Mouse (Mus musculus) thymus, adult 2 months (tissue): ENCODE data around the gene Zfp296. TPM values are rescaled to one million over a fixed set of nuclear protein-coding genes. Genes with fewer than 3 reads are reported as not detected.

Experiments
- DNase-seq: peaks from one replicate; pipeline ENCODE4 v3.0.0; 2021
- H3K27ac ChIP-seq: fragments of 200-500 bp; 2 replicates; pipeline ENCODE4 v1.5.1; 2012; ENCODE audit warnings: low read length, control low read depth; ENCODE audit not compliant: control insufficient read depth, insufficient read depth
- H3K27me3 ChIP-seq: fragments of 200-500 bp; 2 replicates; pipeline ENCODE4 v1.6.1; 2012; ENCODE audit warnings: mild to moderate bottlenecking, low read length, moderate library complexity, mixed read lengths; ENCODE audit not compliant: control insufficient read depth, insufficient read depth
- H3K36me3 ChIP-seq: fragments of 200-500 bp; 2 replicates; pipeline ENCODE4 v1.6.1; 2012; ENCODE audit warnings: mild to moderate bottlenecking, low read length, moderate library complexity; ENCODE audit not compliant: control insufficient read depth, insufficient read depth
- H3K4me1 ChIP-seq: fragments of 200-500 bp; replicated peaks from 2 replicates; pipeline ENCODE4 v1.6.1; 2012; ENCODE audit warnings: low read length; ENCODE audit not compliant: control insufficient read depth, insufficient read depth
- H3K4me3 ChIP-seq: fragments of 200-500 bp; 2 replicates; pipeline ENCODE4 v1.5.1; 2012; ENCODE audit warnings: mild to moderate bottlenecking, low read length, control low read depth, moderate library complexity; ENCODE audit not compliant: control insufficient read depth, insufficient read depth
- CTCF ChIP-seq: fragments of 200-500 bp; IDR thresholded peaks from 2 replicates; pipeline ENCODE4 v1.5.1; 2012; ENCODE audit warnings: mild to moderate bottlenecking, control low read depth, low read length, moderate library complexity, borderline replicate concordance; ENCODE audit not compliant: control insufficient read depth, poor library complexity, insufficient read depth; ENCODE audit errors: extremely low read depth
- POLR2A ChIP-seq: fragments of 200-500 bp; IDR thresholded peaks from 2 replicates; pipeline ENCODE4 v1.6.1; 2012; ENCODE audit warnings: mild to moderate bottlenecking, low read length, control low read depth, moderate library complexity; ENCODE audit not compliant: control insufficient read depth, poor library complexity, insufficient read depth; ENCODE audit errors: extremely low read depth
- WGBS: fragments of 180-500 bp; shearing (Covaris S2); methylation state at CpG from one replicate; pipeline ENCODE4 v1.1.7; 2018; 5-methylcytosine and 5-hydroxymethylcytosine counted together
- polyA plus RNA-seq: library from polyadenylated mRNA; depleted of rRNA; stranded (reverse); fragments of >200 nt; gene quantifications from 2 replicates; pipeline ENCODE4 v1.2.3, GENCODE M21; 2012; rRNA removed

Zfp296 gene
- polyA plus RNA-seq, 1 experiment, result 4.7 TPM

DNA sequence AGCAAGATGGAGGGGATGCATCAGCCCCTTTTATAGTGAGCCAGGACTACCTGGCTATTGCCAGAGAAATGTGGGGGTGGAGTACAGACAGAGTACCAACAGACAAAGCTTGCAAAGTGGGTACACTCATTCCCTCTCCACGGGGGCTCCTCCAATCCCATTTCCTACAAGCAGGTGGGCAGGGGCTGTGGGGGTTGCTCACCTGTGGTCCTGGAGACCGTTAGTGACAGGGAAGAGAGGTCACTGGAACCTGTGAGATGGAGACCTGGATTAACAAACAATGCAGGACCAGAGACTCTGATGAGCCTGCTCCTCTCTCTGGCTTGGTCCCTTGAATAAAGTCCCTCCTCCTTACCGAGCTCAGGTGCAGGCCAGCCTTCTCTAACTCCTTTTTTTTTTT is 50.6 kb downstream of the Zfp296 start:
- H3K4me1 ChIP-seq, result peaks cover 13% of the 10 kb centered on the region
- DNase-seq, result no peak
- WGBS, result 77% methylated on average over 3 of the region's 3 CpGs
- H3K36me3 ChIP-seq, result no peaks in the 10 kb centered on the region; the same call in 1 of the 2 replicates
- TF ChIP-seq CTCF (no peak), POLR2A (no peak)
- 0 out of 2 replicates have a peak overlapping the region, but pooled peaks have one; percentile 36 for H3K27ac ChIP-seq
- H3K4me3 ChIP-seq, result no peak overlapping the region
- no peaks in the 10 kb centered on the region for H3K27me3 ChIP-seq

DNA sequence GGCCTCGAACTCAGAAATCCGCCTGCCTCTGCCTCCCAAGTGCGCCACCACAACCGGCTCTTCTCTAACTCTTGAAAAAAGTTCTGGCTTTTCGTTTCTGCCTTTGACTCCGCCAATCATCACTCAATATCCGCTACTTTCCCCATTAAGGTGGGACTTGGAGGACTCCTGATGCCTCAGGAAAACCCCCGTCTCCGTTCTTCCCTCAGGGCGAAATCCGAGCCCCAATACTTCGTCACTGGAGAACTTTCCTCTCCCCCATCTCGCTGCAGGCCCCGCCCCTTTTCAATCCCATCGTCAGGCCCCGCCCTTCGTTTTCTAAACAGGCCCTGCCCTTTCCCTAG is 51.1 kb downstream of the Zfp296 start:
- WGBS, result 11% methylated on average over 17 of the region's 17 CpGs
- Histone ChIP-seq H3K4me1 (peaks cover 13% of the 10 kb centered on the region), H3K27me3 (no peaks in the 10 kb centered on the region), H3K27ac (peak overlapping the region; percentile 14; the same call in 1 of the 2 replicates), H3K4me3 (peak overlapping the region; percentile 69), H3K36me3 (peaks cover 3% of the 10 kb centered on the region; the same call in 1 of the 2 replicates)
- DNase-seq, result no peak
- TF ChIP-seq CTCF (no peak), POLR2A (0 out of 2 replicates have a peak, but pooled peaks have one; percentile 29)

DNA sequence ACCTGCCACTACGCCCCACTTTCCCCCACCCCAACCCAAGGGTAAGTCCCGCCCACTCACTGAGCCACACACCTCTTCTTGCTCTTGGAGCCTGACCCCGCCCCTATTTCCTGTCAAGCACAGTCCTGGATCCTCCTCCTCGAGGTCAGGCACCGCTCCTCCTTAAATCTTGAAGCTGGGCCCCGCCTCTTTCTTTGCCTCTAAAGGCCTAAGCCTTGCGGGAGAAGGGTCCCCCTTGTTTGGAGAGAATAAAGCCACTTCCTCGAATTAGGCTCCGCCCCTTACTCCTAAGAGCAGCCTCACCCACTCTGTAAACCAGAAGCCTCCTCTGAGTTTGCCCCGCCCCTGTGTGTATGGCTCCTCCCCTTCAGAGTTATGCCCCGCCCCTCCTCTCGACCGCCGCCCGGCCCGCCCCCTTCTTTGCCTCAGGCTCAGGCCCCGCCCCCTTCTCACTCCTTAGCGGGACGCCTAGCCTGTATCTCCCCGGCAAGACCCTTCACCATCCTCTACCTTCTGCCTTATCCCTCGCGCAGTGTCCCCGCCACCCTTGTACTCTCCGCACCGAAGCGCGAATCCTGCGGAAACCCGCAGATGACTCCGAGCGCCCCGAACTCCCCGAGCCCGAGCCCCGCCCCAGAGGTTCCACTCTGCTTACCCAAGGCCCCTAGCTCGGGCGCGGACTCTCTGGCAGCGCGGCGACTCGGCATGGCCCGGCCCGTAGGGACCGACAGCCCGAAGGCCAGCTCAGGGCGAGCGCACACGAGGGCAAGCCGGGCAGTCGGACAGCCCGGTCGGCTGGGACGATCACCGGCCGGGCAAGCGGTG is 51.7 kb downstream of the Zfp296 start:
- no peak for TF ChIP-seq CTCF
- TF ChIP-seq POLR2A, result 0 out of 2 replicates have a peak, but pooled peaks have one; percentile 9
- peaks cover 8% of the 10 kb centered on the region; the same call in 1 of the 2 replicates for H3K36me3 ChIP-seq
- peak overlapping the region; percentile 53; the same call in 1 of the 2 replicates for H3K27ac ChIP-seq
- no peaks in the 10 kb centered on the region for H3K27me3 ChIP-seq
- DNase-seq, result peak; percentile 94
- WGBS, result 1% methylated on average over 57 of the region's 57 CpGs
- peaks cover 13% of the 10 kb centered on the region for H3K4me1 ChIP-seq
- peak overlapping the region; percentile 69 for H3K4me3 ChIP-seq

DNA sequence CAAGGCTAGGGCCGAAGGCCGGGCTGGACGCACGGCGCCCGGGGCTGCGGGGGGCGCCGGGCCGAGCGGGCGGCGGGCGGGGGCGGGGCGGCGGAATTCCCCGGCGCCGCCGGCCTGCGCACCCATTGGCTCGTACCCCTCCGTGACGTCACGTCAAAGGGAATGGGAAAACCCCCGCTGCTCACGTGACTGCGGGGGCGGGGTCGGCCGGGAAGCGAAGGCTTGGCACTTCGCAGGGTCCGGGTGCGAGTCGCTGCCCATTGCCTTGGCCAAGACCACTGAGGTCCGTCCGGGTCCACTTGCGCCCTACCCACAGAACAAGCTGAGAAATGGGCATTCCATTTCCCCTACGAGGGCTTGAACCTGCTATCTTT is 52.3 kb downstream of the Zfp296 start, which contains the start of gene Relb:
TSS of gene Relb (minus strand) at position 78 of the 374 bp plus-strand sequence.
- H3K4me3 ChIP-seq, result peak within 1 kb of the TSS; percentile 69
- TF ChIP-seq CTCF (0 out of 2 replicates have a peak, but pooled peaks have one; percentile 26), POLR2A (no peak)
- peaks cover 14% of the 10 kb centered on the region; the same call in 1 of the 2 replicates for H3K36me3 ChIP-seq
- peak within 1 kb of the TSS; percentile 53; the same call in 1 of the 2 replicates for H3K27ac ChIP-seq
- peaks cover 13% of the 10 kb centered on the region for H3K4me1 ChIP-seq
- under 1% methylated on average over 34 of the region's 41 CpGs for WGBS
- no peaks in the 10 kb centered on the region for H3K27me3 ChIP-seq
- peak; percentile 89 for DNase-seq

Other genes starting within 250 kb of the Zfp296 start
- 62.3 and 63.6 TPM in 2 replicates for gene Ercc1, start 232.5 kb upstream of the Zfp296 start, polyA plus RNA-seq
- 7.5 and 8.0 TPM in 2 replicates for gene Cd3eap, start 217.8 kb upstream of the Zfp296 start, polyA plus RNA-seq
- 13.6 and 14.2 TPM in 2 replicates for gene Ppp1r13l, start 217.5 kb upstream of the Zfp296 start, polyA plus RNA-seq
- 134 and 137 TPM in 2 replicates for gene Ercc2, start 195.3 kb upstream of the Zfp296 start, polyA plus RNA-seq
- 73.1 and 87.0 TPM in 2 replicates for gene Klc3, start 173.2 kb upstream of the Zfp296 start, polyA plus RNA-seq
- gene Ckm, start 172.5 kb upstream of the Zfp296 start, polyA plus RNA-seq, result 19.3 and 332 TPM in 2 replicates
- 36.3 and 48.8 TPM in 2 replicates for gene Mark4, start 118.5 kb upstream of the Zfp296 start, polyA plus RNA-seq
- gene Exoc3l2, start 114.0 kb upstream of the Zfp296 start, polyA plus RNA-seq, result 0.94 and 1.0 TPM in 2 replicates
- gene Bloc1s3, start 68.9 kb upstream of the Zfp296 start, polyA plus RNA-seq, result 13.2 and 15.5 TPM in 2 replicates
- 86.7 and 90.2 TPM in 2 replicates for gene Trappc6a, start 68.9 kb upstream of the Zfp296 start, polyA plus RNA-seq
- 1.1 and 1.2 TPM in 2 replicates for gene Nkpd1, start 59.4 kb upstream of the Zfp296 start, polyA plus RNA-seq
- gene Ppp1r37, start 14.2 kb upstream of the Zfp296 start, polyA plus RNA-seq, result 130 and 137 TPM in 2 replicates
- gene Gemin7, start 308 bp downstream of the Zfp296 start, polyA plus RNA-seq, result 121 and 130 TPM in 2 replicates
- gene Clasrp, start 27.2 kb downstream of the Zfp296 start, polyA plus RNA-seq, result 240 and 315 TPM in 2 replicates
- 66.9 and 75.6 TPM in 2 replicates for gene Relb, start 52.2 kb downstream of the Zfp296 start, polyA plus RNA-seq
- gene Clptm1, start 87.7 kb downstream of the Zfp296 start, polyA plus RNA-seq, result 136 and 142 TPM in 2 replicates
- 6.7 and 7.1 TPM in 2 replicates for gene Apoc2, start 100.7 kb downstream of the Zfp296 start, polyA plus RNA-seq
- gene Gm44805, start 104.1 kb downstream of the Zfp296 start, polyA plus RNA-seq, result not detected in 2 replicates
- gene Apoc4, start 104.2 kb downstream of the Zfp296 start, polyA plus RNA-seq, result 1.5 and 6.2 TPM in 2 replicates
- 24.8 and 38.0 TPM in 2 replicates for gene Apoc1, start 115.4 kb downstream of the Zfp296 start, polyA plus RNA-seq
- gene Apoe, start 121.9 kb downstream of the Zfp296 start, polyA plus RNA-seq, result 1,583 and 2,086 TPM in 2 replicates
- gene Tomm40, start 138.2 kb downstream of the Zfp296 start, polyA plus RNA-seq, result 109 and 120 TPM in 2 replicates
- 10.0 and 11.4 TPM in 2 replicates for gene Nectin2, start 173.2 kb downstream of the Zfp296 start, polyA plus RNA-seq
- 36.4 and 55.5 TPM in 2 replicates for gene Bcam, start 193.7 kb downstream of the Zfp296 start, polyA plus RNA-seq
- gene Cblc, start 219.5 kb downstream of the Zfp296 start, polyA plus RNA-seq, result 2.4 and 2.8 TPM in 2 replicates
- 54.4 and 67.2 TPM in 2 replicates for gene Bcl3, start 245.5 kb downstream of the Zfp296 start, polyA plus RNA-seq